Mouse (Mus musculus): Measurements from ENCODE around the gene Llgl1.

GRCm38 (mm10) chr11:60708631-60709030 is 9.1 kb downstream of the Llgl1 start:
- TF ChIP-seq FLI1 (IDR thresholded peaks at IDR 0.05; ENCODE audit: low read length) (no peak), GATA1 (IDR thresholded peaks at IDR 0.05; ENCODE audit: borderline replicate concordance, low read length) (no peak)

All from megakaryocyte, embryonic 14.5 days (primary cell).